Mouse (Mus musculus): ENCODE results near the gene Cmtm2a. TPM values are rescaled to one million over a fixed set of nuclear protein-coding genes. Genes with fewer than 3 reads are reported as not detected.

The Cmtm2a gene
- polyA plus RNA-seq, 1 experiment from 2014 or later, result not detected

DNA sequence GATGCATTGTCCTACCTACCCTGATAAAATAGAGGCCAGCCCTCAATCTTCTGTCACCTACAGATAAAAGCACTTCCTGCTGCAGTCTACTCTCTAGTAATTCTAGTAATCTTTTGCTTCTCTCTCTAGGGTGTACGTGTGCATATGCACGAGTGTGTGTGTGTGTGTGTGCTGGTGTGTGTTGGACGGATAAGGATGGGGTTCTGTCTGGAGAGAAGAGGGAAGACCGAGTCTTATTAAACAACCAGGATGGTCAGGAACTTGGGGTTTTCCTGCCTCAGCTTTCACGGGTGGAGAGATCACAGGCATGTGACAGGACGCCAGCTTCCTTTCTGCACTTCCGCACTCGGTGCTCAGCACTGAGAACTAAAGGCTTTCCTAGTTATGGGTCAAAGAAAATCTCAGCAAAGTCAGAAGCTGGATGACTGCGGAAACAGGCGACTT lies 53.5 kb downstream of the Cmtm2a start:
- ATAC-seq (ENCODE audit: low FRiP score) (no peak), DNase-seq (ENCODE audit: low spot score) (no peak)
- no peak overlapping the region for H3K4me2 ChIP-seq (replicated peaks)
- H3K9me3 ChIP-seq (ENCODE audit: control insufficient read depth, low read length), result no peaks in the 10 kb centered on the region
- peaks cover 99% of the 10 kb centered on the region for H3K36me3 ChIP-seq (replicated peaks; ENCODE audit: control insufficient read depth, insufficient read depth)
- no peak overlapping the region for H3K9ac ChIP-seq
- no peak overlapping the region for H3K27ac ChIP-seq
- no peaks in the 10 kb centered on the region for H3K4me1 ChIP-seq (replicated peaks; ENCODE audit: control insufficient read depth, insufficient read depth, low read length)
- WGBS, result 93% methylated on average over 10 of the region's 10 CpGs
- H3K27me3 ChIP-seq (ENCODE audit: control insufficient read depth, insufficient read depth, low read length), result no peaks in the 10 kb centered on the region
- H3K4me3 ChIP-seq (replicated peaks; ENCODE audit: low read length), result no peak overlapping the region

DNA sequence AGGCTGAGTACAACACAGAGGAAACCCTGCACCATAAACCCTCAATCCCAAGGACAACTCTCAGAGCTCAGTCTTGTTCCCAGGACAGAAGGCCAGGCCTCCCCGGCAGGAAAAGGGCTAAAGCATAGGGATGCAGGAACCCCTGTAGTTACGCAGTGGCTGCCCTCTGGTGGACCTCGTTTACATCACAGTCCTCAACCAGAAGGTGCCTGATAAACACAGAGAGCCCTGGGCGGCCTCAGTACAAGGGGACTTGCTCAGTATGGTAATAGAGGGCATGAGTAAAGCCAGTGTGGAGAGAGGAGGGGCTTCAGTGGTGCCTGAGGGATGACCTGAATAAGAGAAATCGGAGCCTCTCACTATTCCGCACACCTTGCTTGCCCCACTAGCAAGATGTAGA lies 58.4 kb downstream of the Cmtm2a start:
- DNase-seq (ENCODE audit: low spot score) (peak; percentile 40), ATAC-seq (ENCODE audit: low FRiP score) (no peak)
- WGBS, result 44% methylated on average over 6 of the region's 6 CpGs
- no peaks in the 10 kb centered on the region for H3K4me1 ChIP-seq (replicated peaks; ENCODE audit: control insufficient read depth, insufficient read depth, low read length)
- H3K27ac ChIP-seq, result no peak overlapping the region
- no peak overlapping the region for H3K4me3 ChIP-seq (replicated peaks; ENCODE audit: low read length)
- no peaks in the 10 kb centered on the region for H3K27me3 ChIP-seq (ENCODE audit: control insufficient read depth, insufficient read depth, low read length)
- no peaks in the 10 kb centered on the region for H3K9me3 ChIP-seq (ENCODE audit: control insufficient read depth, low read length)
- peaks cover 100% of the 10 kb centered on the region for H3K36me3 ChIP-seq (replicated peaks; ENCODE audit: control insufficient read depth, insufficient read depth)
- no peak overlapping the region for H3K4me2 ChIP-seq (replicated peaks)
- no peak overlapping the region for H3K9ac ChIP-seq

DNA sequence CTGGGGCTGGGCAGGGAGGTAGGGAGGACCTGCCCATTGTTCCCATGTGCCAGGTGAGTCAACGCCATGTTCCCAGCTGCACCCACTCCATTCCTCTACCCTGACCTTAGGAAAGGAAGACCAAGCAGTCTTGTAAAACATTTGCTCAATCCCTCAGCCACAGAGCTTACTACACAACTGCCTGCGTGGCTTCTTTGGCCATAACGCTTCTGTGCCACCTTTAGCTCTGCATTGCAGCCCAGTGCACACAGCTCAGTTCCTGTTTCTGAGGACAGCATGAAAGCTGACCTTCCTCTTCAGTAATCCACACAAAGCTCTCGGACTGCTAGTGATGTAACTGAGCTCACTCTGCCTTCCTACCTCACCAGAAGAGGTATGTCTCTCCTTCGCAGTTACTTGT lies 60.1 kb downstream of the Cmtm2a start:
- Histone ChIP-seq H3K4me2 (replicated peaks) (no peak overlapping the region), H3K4me3 (replicated peaks; ENCODE audit: low read length) (no peak overlapping the region), H3K9ac (no peak overlapping the region), H3K4me1 (replicated peaks; ENCODE audit: control insufficient read depth, insufficient read depth, low read length) (no peaks in the 10 kb centered on the region), H3K9me3 (ENCODE audit: control insufficient read depth, low read length) (no peaks in the 10 kb centered on the region), H3K27ac (no peak overlapping the region), H3K36me3 (replicated peaks; ENCODE audit: control insufficient read depth, insufficient read depth) (peaks cover 100% of the 10 kb centered on the region), H3K27me3 (ENCODE audit: control insufficient read depth, insufficient read depth, low read length) (no peaks in the 10 kb centered on the region)
- DNase-seq (ENCODE audit: low spot score), result no peak
- WGBS, result 96% methylated on average over 5 of the region's 5 CpGs
- no peak for ATAC-seq (ENCODE audit: low FRiP score)

DNA sequence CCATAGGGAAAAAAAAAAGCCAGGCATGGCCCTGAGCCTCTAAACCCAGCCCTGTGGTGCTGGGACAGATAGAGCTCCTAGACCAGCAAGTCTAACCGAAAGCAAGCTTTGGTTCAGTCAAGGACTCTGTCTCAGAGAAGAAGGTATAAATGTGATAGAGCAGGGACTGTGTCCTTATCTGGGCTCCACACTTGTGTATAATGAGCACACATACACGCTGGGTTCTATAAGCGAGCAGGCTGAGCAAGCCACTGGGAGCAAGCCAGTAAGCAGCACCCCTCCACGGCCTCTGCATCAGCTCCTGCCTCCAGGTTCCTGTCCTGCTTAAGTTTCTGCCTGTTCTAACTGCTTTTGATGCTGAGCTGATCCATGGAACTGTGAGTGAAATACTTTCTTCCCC lies 60.9 kb downstream of the Cmtm2a start:
- WGBS, result 95% methylated on average over 4 of the region's 4 CpGs
- ATAC-seq (ENCODE audit: low FRiP score) (no peak), DNase-seq (ENCODE audit: low spot score) (no peak)
- Histone ChIP-seq H3K9me3 (ENCODE audit: control insufficient read depth, low read length) (no peaks in the 10 kb centered on the region), H3K4me2 (replicated peaks) (no peak overlapping the region), H3K36me3 (replicated peaks; ENCODE audit: control insufficient read depth, insufficient read depth) (peaks cover 100% of the 10 kb centered on the region), H3K4me1 (replicated peaks; ENCODE audit: control insufficient read depth, insufficient read depth, low read length) (no peaks in the 10 kb centered on the region), H3K27ac (no peak overlapping the region), H3K27me3 (ENCODE audit: control insufficient read depth, insufficient read depth, low read length) (no peaks in the 10 kb centered on the region), H3K9ac (no peak overlapping the region), H3K4me3 (replicated peaks; ENCODE audit: low read length) (no peak overlapping the region)

Other genes with a start within 250 kb of the Cmtm2a start
- 16.6 and 17.3 TPM in 2 replicates for gene Cdh5, start 191.6 kb downstream of the Cmtm2a start, polyA plus RNA-seq (2014; fragmentation: Nextera tagmentation; extraction: Ambion mirVana)
- gene Bean1, start 122.7 kb downstream of the Cmtm2a start, polyA plus RNA-seq (2014; fragmentation: Nextera tagmentation; extraction: Ambion mirVana), result 9.3 and 10.8 TPM in 2 replicates
- 46.6 and 51.8 TPM in 2 replicates for gene Tk2, start 44.6 kb downstream of the Cmtm2a start, polyA plus RNA-seq (2014; fragmentation: Nextera tagmentation; extraction: Ambion mirVana)
- 28.6 and 35.1 TPM in 2 replicates for gene Cklf, start 42.3 kb downstream of the Cmtm2a start, polyA plus RNA-seq (2014; fragmentation: Nextera tagmentation; extraction: Ambion mirVana)
- not detected in 2 replicates for gene Gm45711, start 16.9 kb upstream of the Cmtm2a start, polyA plus RNA-seq (2014; fragmentation: Nextera tagmentation; extraction: Ambion mirVana)
- gene Cmtm1, start 17.0 kb upstream of the Cmtm2a start, polyA plus RNA-seq (2014; fragmentation: Nextera tagmentation; extraction: Ambion mirVana), result not detected in 2 replicates
- gene Gm11020, start 28.4 kb upstream of the Cmtm2a start, polyA plus RNA-seq (2014; fragmentation: Nextera tagmentation; extraction: Ambion mirVana), result not detected in 2 replicates
- not detected in 2 replicates for gene Cmtm2b, start 29.0 kb upstream of the Cmtm2a start, polyA plus RNA-seq (2014; fragmentation: Nextera tagmentation; extraction: Ambion mirVana)
- 39.5 and 44.7 TPM in 2 replicates for gene Cmtm3, start 46.2 kb upstream of the Cmtm2a start, polyA plus RNA-seq (2014; fragmentation: Nextera tagmentation; extraction: Ambion mirVana)
- gene Cmtm4, start 102.6 kb upstream of the Cmtm2a start, polyA plus RNA-seq (2014; fragmentation: Nextera tagmentation; extraction: Ambion mirVana), result 3.5 and 3.8 TPM in 2 replicates
- 89.9 and 96.5 TPM in 2 replicates for gene Dync1li2, start 149.9 kb upstream of the Cmtm2a start, polyA plus RNA-seq (2014; fragmentation: Nextera tagmentation; extraction: Ambion mirVana)
- gene Terb1, start 216.7 kb upstream of the Cmtm2a start, polyA plus RNA-seq (2014; fragmentation: Nextera tagmentation; extraction: Ambion mirVana), result 0.78 and 0.83 TPM in 2 replicates
- gene Nae1, start 241.5 kb upstream of the Cmtm2a start, polyA plus RNA-seq (2014; fragmentation: Nextera tagmentation; extraction: Ambion mirVana), result 111 and 116 TPM in 2 replicates
- 2.0 and 2.2 TPM in 2 replicates for gene Car7, start 241.5 kb upstream of the Cmtm2a start, polyA plus RNA-seq (2014; fragmentation: Nextera tagmentation; extraction: Ambion mirVana)

Data from hindbrain, embryonic 14.5 days (tissue).